Mouse (Mus musculus) gonadal fat pad, adult 2 months (tissue): Measurements from ENCODE around the gene Dkk3. TPM values are rescaled to one million over a fixed set of nuclear protein-coding genes. Genes with fewer than 3 reads are reported as not detected.
A peak's percentile ranks its signal among the peaks of the same experiment; 100 is the strongest.
"Not testable (repeated sequence)": the region's sequence is repeated elsewhere in the genome, so short reads cannot be mapped to it uniquely, and the experiment has no call there.

Experiments
- DNase-seq: peaks from one replicate; pipeline ENCODE4 v3.0.0-alpha.2; 2012; ENCODE audit warnings: low read depth
- polyA plus RNA-seq: library from polyadenylated mRNA; depleted of rRNA; stranded (reverse); fragments of >200 nt; gene quantifications from 2 replicates; pipeline ENCODE4 v1.2.3, GENCODE M21; 2012

Gene Dkk3
- polyA plus RNA-seq, 1 experiment, result 6.7 TPM

DNA sequence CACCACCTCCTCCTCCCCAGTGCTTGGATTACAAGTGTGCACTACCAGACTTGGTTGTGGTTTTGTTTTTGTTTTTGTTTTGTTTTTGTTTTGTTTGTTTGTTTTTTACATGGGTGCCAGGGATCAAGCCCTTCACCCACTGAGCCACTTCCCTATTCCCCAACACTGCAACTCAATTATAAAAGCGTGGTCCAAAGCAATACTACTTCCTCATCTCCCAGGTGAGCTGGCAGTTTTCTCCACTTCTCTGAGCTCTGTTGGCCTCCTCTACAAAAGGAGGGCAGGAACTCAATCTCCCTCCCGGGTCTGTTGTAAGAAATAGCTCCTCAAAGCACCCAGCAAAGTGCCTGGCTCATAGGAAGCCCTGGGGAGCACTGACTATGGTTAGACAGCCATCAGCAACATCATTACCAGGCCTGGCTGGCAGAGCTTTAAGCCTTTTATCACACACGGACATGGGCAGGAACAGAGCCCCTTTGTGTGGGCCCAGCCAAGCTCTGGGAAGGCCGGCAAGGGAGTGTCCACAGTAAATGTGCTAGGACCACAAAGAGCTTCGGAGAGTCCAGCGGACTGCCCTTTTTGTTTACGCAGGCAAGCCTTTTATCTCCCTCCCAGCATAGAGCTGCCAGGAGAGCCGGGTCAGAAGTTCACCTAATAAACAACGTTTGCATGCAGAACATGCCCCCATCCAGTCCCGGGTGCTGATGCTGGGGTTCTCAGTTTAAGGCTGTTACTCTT is 11.3 kb upstream of the Dkk3 start:
- DNase-seq, result no peak

DNA sequence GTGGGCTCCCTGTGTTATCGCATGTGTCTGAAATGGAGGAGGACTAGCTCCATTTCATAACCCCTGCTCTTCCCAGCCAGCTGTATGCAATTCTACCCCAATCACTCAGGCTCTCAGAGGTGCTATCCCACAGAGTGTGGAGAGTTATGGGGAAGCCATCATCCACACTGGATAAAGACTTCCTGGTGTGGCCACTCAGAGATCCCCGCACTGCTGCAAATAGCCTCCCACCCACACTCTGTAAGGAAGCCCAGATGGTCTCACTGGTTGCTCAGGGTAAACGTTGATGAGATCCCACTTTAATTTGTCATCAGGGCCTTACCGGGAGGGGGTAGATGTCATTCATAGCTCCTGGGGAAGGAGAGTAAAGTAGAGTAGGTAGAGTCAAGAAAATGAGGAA is 6.7 kb upstream of the Dkk3 start:
- no peak for DNase-seq

- DNase-seq, result not testable (repeated sequence)
Measured at GRCm38 (mm10) chr7:112165032-112165431, 6.2 kb upstream of the Dkk3 start.

DNA sequence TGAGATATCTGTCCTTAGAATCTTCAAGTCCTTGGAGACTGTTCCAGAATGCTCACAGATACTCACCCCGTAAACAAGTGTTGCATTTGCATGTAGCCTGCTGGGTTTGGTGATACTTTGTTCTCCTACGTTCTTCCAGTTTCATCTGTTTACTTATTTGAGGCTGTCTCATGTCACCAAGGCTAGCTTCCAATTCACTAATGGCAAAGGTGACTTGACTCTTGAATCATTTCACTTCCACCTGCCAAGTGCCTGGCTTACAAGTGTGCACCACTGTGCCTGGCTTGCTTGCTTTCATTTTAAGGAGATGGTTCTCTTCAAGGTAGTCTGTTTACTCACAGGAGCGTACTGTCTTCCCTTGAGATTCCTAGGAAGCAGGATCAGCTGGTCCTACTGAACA is 5.6 kb upstream of the Dkk3 start:
- no peak for DNase-seq

DNA sequence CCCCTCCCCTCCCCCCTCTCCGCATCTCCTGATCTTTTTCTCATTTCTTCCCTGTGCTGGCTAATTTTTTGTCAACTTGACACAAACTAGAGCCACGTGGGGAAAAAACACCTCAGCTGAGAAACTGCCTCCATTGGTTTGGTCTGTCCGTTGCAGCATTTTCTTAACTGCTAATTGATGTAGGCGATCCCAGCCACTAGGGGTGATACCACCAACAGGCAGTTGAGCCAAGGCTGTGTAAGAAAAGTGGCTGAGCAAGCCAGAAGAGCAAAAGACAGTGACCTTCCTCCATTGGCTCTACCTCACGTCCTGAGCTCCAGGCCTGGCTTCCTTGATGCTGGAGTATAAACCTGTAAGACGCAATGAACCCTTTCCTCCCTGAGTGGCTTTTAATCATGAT is 978 bp upstream of the Dkk3 start:
- no peak for DNase-seq

DNA sequence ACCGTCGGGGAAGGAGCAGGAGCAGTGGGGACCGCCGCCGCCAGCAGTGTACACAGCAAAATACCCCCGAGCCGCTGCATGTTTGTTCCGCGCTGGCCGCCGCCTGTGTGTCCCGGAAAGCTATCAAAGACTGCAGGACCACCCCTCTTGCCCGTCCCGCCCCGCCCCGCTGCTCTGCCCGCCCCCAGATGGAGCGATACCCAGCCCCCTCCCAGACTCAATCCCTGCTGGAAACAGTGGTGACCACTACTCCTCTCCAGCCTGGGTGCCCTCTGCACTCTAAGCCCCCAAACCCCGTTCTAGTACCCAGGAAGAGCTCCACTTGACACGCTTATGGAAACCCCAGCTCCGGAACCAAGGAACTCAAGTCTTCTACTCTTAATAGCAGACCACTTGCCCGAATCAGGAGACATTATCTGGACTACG is 528 bp downstream of the Dkk3 start:
- no peak for DNase-seq

- no peak for DNase-seq
Measured at GRCm38 (mm10) chr7:112157584-112158315, 1.1 kb downstream of the Dkk3 start.

- DNase-seq, result no peak
Measured at GRCm38 (mm10) chr7:112155194-112155593, 3.7 kb downstream of the Dkk3 start.

GRCm38 (mm10) chr7:112154445-112154844 is 4.4 kb downstream of the Dkk3 start:
- no peak for DNase-seq

GRCm38 (mm10) chr7:112149113-112149512 is 9.7 kb downstream of the Dkk3 start:
- no peak for DNase-seq

- DNase-seq, result peak; percentile 37
Measured at GRCm38 (mm10) chr7:112147979-112148378, 10.9 kb downstream of the Dkk3 start.

- no peak for DNase-seq
Measured at GRCm38 (mm10) chr7:112144646-112145179, 14.1 kb downstream of the Dkk3 start.

- DNase-seq, result peak; percentile 23
Measured at GRCm38 (mm10) chr7:112143978-112144377, 14.9 kb downstream of the Dkk3 start.

GRCm38 (mm10) chr7:112143090-112143500 is 15.8 kb downstream of the Dkk3 start:
- DNase-seq, result no peak

GRCm38 (mm10) chr7:112142616-112143015 is 16.2 kb downstream of the Dkk3 start:
- no peak for DNase-seq

- no peak for DNase-seq
Measured at GRCm38 (mm10) chr7:112140725-112141124, 18.1 kb downstream of the Dkk3 start.

- peak; percentile 37 for DNase-seq
Measured at GRCm38 (mm10) chr7:112138509-112139405, 20.1 kb downstream of the Dkk3 start.

DNA sequence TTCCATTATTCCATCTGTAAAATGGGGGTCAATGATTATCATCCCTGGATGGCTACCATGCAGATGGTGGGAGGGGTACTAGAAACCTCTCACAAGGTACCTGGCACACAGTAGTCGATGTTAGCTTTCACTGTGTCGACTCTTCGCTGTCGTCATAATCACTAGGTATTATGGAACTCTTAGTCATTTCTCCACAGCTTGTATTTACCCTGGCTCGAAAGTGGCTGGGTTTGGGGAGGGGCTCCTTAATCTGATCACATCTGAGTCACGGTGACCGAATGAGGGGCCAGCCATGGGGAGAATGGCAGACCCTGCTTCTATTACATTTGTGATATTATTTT is 20.7 kb downstream of the Dkk3 start:
- peak; percentile 41 for DNase-seq

GRCm38 (mm10) chr7:112136537-112136936 is 22.3 kb downstream of the Dkk3 start:
- no peak for DNase-seq

DNA sequence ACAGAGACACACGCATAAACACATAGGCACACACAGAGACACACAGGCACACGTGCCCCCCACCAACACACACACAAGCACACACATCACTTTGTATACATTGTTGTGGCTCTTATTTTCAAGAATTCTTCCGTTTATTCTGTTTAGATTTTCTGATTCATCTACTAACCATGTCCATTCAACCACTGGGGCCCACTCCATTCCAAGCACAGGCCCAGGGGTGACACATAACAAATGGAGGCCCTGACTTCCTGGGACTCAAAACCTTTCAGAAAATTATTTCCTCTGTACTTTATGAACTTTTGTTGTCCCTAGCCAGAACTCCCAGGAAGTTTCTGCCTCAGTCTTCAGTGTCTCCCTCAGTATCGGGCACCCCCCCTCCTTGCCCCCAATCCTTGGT is 23.7 kb downstream of the Dkk3 start:
- DNase-seq, result no peak

DNA sequence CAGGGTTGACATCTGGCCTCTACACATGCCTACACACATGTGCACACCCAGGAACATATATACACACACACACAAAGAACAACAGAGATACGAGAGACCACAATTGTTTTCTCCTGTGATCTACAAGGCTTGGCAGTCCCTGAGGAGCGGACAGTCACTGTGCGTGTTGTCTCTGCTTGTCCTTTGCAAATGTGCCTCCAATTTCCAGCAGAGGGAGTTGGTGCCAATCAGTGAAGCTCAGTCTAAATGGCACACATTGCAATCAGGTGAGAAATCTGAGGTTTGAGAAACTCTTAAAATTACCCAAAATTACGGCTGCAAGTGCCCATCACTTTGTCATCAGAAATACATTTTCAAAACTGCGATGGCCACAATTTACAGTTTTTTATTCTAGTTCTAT is 25.6 kb downstream of the Dkk3 start:
- DNase-seq, result no peak

DNA sequence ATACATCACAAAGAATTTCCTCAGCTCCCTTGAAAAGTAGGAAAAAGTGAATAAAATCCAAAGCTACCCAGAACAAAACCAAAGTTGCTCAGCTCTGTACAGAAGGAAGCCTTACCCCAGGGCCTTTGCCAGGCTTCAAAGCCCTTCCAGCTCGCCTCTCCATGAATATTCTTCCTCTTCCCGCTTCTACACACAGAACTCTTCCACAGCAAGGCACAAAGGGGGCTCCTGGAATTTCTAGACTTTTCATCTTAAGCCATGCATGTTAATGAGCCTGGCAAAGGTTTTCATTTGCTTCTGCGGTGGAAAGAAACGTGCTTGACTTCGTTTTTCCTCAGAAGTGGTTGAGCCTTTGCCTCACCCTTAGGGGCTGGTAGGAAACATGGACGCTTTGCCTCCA is 26.9 kb downstream of the Dkk3 start:
- no peak for DNase-seq
